Mouse (Mus musculus) hindbrain, embryonic 11.5 days (tissue): Measurements from ENCODE around the gene Gm3448. TPM values are rescaled to one million over a fixed set of nuclear protein-coding genes. Genes with fewer than 3 reads are reported as not detected.
"Not testable (repeated sequence)": the region's sequence is repeated elsewhere in the genome, so short reads cannot be mapped to it uniquely, and the experiment has no call there.

Experiments
- ATAC-seq: fragments of 200-750 bp; cut with Nextera tagmentation; 2 replicates; pipeline ENCODE4 v1.8.0; 2017; ENCODE audit warnings: mild to moderate bottlenecking, moderate TSS enrichment, moderate library complexity; ENCODE audit not compliant: low FRiP score
- DNase-seq: peaks from one replicate; pipeline ENCODE4 v3.0.0-alpha.2; 2015; ENCODE audit warnings: low spot score
- H3K27ac ChIP-seq: fragments of 300-500 bp; sonication (generic); 2 replicates; pipeline ENCODE4 v1.5.1; 2014; ENCODE audit warnings: mild to moderate bottlenecking, low read depth, low read length
- H3K27me3 ChIP-seq: fragments of 300-500 bp; sonication (generic); 2 replicates; pipeline ENCODE4 v1.6.1; 2014; ENCODE audit warnings: mild to moderate bottlenecking, low read length, moderate library complexity, mixed read lengths; ENCODE audit not compliant: control insufficient read depth, insufficient read depth
- H3K36me3 ChIP-seq: fragments of 300-500 bp; sonication (generic); 2 replicates; pipeline ENCODE4 v1.6.1; 2014; ENCODE audit warnings: mild to moderate bottlenecking, low read length, moderate library complexity, mixed read lengths; ENCODE audit not compliant: control insufficient read depth, insufficient read depth
- H3K4me1 ChIP-seq: fragments of 300-500 bp; sonication (generic); replicated peaks from 2 replicates; pipeline ENCODE4 v1.6.1; 2014; ENCODE audit warnings: low read length, mixed read lengths; ENCODE audit not compliant: control insufficient read depth, insufficient read depth
- H3K4me2 ChIP-seq: fragments of 300-500 bp; sonication (generic); replicated peaks from 2 replicates; pipeline ENCODE4 v1.6.1; 2014; ENCODE audit warnings: mild to moderate bottlenecking, low read depth, low read length
- H3K4me3 ChIP-seq: fragments of 300-500 bp; sonication (generic); 2 replicates; pipeline ENCODE4 v1.5.1; 2014; ENCODE audit warnings: low read depth, low read length
- H3K9ac ChIP-seq: fragments of 300-500 bp; sonication (generic); 2 replicates; pipeline ENCODE4 v1.6.1; 2014; ENCODE audit warnings: low read depth, low read length
- H3K9me3 ChIP-seq: fragments of 300-500 bp; sonication (generic); 2 replicates; pipeline ENCODE4 v1.6.1; 2016; ENCODE audit warnings: low read length; ENCODE audit not compliant: control insufficient read depth
- WGBS: fragments of 180-500 bp; shearing (Covaris S2); extraction: QIAGEN DNeasy Blood & Tissue Kit; methylation state at CpG from one replicate; pipeline ENCODE4 v1.1.7; 2014; 5-methylcytosine and 5-hydroxymethylcytosine counted together
- polyA plus RNA-seq: library from polyadenylated mRNA; unstranded; fragments of >200 nt; fragmentation: Nextera tagmentation; extraction: Ambion mirVana; gene quantifications from 2 replicates; pipeline ENCODE4 v1.2.1, GENCODE M21; 2014

The Gm3448 gene
- polyA plus RNA-seq, 1 experiment from 2014 or later: 6.0 TPM

- H3K4me3 ChIP-seq, H3K4me1 ChIP-seq, H3K27ac ChIP-seq, H3K4me2 ChIP-seq, H3K27me3 ChIP-seq, H3K9ac ChIP-seq, H3K9me3 ChIP-seq, H3K36me3 ChIP-seq, DNase-seq: not testable (repeated sequence)
- no CpG with 5 or more reads among the region's 60 CpGs for WGBS
- peak; percentile 98 for ATAC-seq
These were observed 62.8 kb downstream of the Gm3448 start, which contains the start of the genes 9030025P20Rik and Gm3417 for GRCm38 (mm10) chr17:14978362-14979038. Gene 9030025P20Rik (plus strand): TSS chr17:14978468. Gene Gm3417 (minus strand): TSS chr17:14978790.

- WGBS: under 1% methylated on average over 4 of the region's 7 CpGs
- not testable (repeated sequence) for H3K36me3 ChIP-seq, H3K9ac ChIP-seq, H3K27ac ChIP-seq, H3K4me3 ChIP-seq, H3K4me2 ChIP-seq, H3K27me3 ChIP-seq, DNase-seq, H3K4me1 ChIP-seq, H3K9me3 ChIP-seq
- ATAC-seq: peak; percentile 23
These were observed 63.5 kb downstream of the Gm3448 start for GRCm38 (mm10) chr17:14977718-14978361.

GRCm38 (mm10) chr17:14968373-14968913 is 72.9 kb downstream of the Gm3448 start:
- H3K9me3 ChIP-seq, DNase-seq, H3K36me3 ChIP-seq, H3K4me1 ChIP-seq, H3K27ac ChIP-seq, ATAC-seq, H3K9ac ChIP-seq, H3K27me3 ChIP-seq, H3K4me2 ChIP-seq, H3K4me3 ChIP-seq: not testable (repeated sequence)
- WGBS: no CpG with 5 or more reads among the region's 6 CpGs

- ATAC-seq: peak; percentile 92
- not testable (repeated sequence) for H3K4me3 ChIP-seq, DNase-seq, H3K4me1 ChIP-seq, H3K9me3 ChIP-seq, H3K27ac ChIP-seq, H3K27me3 ChIP-seq, H3K4me2 ChIP-seq, H3K36me3 ChIP-seq, H3K9ac ChIP-seq
- no CpG with 5 or more reads among the region's 44 CpGs for WGBS
These were observed 79.7 kb downstream of the Gm3448 start for GRCm38 (mm10) chr17:14961557-14962154.

GRCm38 (mm10) chr17:14960951-14961556 is 80.3 kb downstream of the Gm3448 start, which contains the start of gene Phf10:
Gene Phf10 (minus strand): TSS chr17:14961273.
- H3K27me3 ChIP-seq, H3K36me3 ChIP-seq, H3K27ac ChIP-seq, H3K9me3 ChIP-seq, H3K4me1 ChIP-seq: not testable (repeated sequence)
- ATAC-seq (peak; percentile 80), DNase-seq (peak; percentile 47)
- Histone ChIP-seq H3K4me2 (peak within 1 kb of the TSS; percentile 93), H3K9ac (peak within 1 kb of the TSS; percentile 66), H3K4me3 (peak within 1 kb of the TSS; percentile 61)
- WGBS: under 1% methylated on average over 37 of the region's 100 CpGs

- WGBS: 0% methylated on average over 17 of the region's 23 CpGs
- ATAC-seq (peak; percentile 26), DNase-seq (peak; percentile 38)
- Histone ChIP-seq H3K9me3 (no peaks in the 10 kb centered on the region), H3K4me2 (peak overlapping the region; percentile 93), H3K27me3 (no peaks in the 10 kb centered on the region), H3K9ac (peak overlapping the region; percentile 66; the same call in 1 of the 2 replicates), H3K27ac (no peak overlapping the region), H3K4me3 (peak overlapping the region; percentile 61), H3K36me3 (no peaks in the 10 kb centered on the region), H3K4me1 (peaks cover 2% of the 10 kb centered on the region; the same call in 1 of the 2 replicates)
These were observed 80.8 kb downstream of the Gm3448 start for GRCm38 (mm10) chr17:14960520-14960919.

GRCm38 (mm10) chr17:14959979-14960378 is 81.4 kb downstream of the Gm3448 start:
- H3K27me3 ChIP-seq: no peaks in the 10 kb centered on the region
- ATAC-seq: no peak
- peaks cover 2% of the 10 kb centered on the region; the same call in 1 of the 2 replicates for H3K4me1 ChIP-seq
- peak overlapping the region; percentile 24 for H3K4me3 ChIP-seq
- no peaks in the 10 kb centered on the region for H3K36me3 ChIP-seq
- H3K4me2 ChIP-seq: peak overlapping the region; percentile 37
- 0 out of 2 replicates have a peak overlapping the region, but pooled peaks have one; percentile 19 for H3K9ac ChIP-seq
- WGBS: 27% methylated on average over 3 of the region's 3 CpGs
- DNase-seq: no peak
- H3K27ac ChIP-seq: no peak overlapping the region
- no peaks in the 10 kb centered on the region for H3K9me3 ChIP-seq

- DNase-seq: no peak
- H3K4me3 ChIP-seq: no peak overlapping the region
- WGBS: 93% methylated on average over 5 of the region's 5 CpGs
These were observed 82.5 kb downstream of the Gm3448 start for GRCm38 (mm10) chr17:14958686-14959327.

More at GRCm38 (mm10) chr17:14958686-14959327, 82.5 kb downstream of the Gm3448 start:
- H3K36me3 ChIP-seq: no peaks in the 10 kb centered on the region
- H3K4me2 ChIP-seq: no peak overlapping the region
- peaks cover 2% of the 10 kb centered on the region; the same call in 1 of the 2 replicates for H3K4me1 ChIP-seq
- no peaks in the 10 kb centered on the region for H3K9me3 ChIP-seq
- ATAC-seq: no peak
- H3K27ac ChIP-seq: no peak overlapping the region
- no peaks in the 10 kb centered on the region for H3K27me3 ChIP-seq
- H3K9ac ChIP-seq: no peak overlapping the region
